Mouse (Mus musculus) splenic B cell, adult 2 months (primary cell): ENCODE data around the gene Resp18.
"Not testable (repeated sequence)": the region's sequence is repeated elsewhere in the genome, so short reads cannot be mapped to it uniquely, and the experiment has no call there.

Experiments
- DNase-seq: peaks from one replicate; pipeline ENCODE4 v3.0.0-alpha.2; 2011; ENCODE audit warnings: low read depth, low spot score
- H3K27me3 ChIP-seq: 2 replicates; pipeline ENCODE4 v1.6.1; 2012; ENCODE audit warnings: mild to moderate bottlenecking, low read length, moderate library complexity, mixed read lengths; ENCODE audit not compliant: control insufficient read depth, poor library complexity, insufficient read depth, severe bottlenecking
- H3K36me3 ChIP-seq: 2 replicates; pipeline ENCODE4 v1.6.1; 2012; ENCODE audit warnings: mild to moderate bottlenecking, low read length, moderate library complexity, mixed read lengths; ENCODE audit not compliant: control insufficient read depth, poor library complexity, insufficient read depth, severe bottlenecking

The Resp18 gene

DNA sequence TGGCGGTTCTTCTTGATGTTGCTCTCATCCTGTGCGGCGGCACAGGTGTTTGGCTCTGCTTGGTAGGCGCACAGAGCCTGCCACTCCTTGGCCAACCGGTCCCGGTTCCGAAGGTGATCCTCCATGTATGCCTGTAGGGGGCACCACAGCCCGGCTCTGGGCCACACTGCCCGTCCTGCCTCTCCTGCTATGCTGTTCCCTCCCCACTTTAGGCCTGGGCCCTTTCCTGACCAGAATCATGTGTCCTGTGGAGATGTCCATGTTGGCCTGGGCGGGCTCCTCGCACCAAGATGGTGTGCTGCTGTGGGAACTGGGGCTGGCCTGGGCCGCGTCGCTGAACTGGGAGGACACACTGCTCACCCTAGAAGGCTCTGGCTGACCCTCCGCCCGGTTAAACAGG, 25.2 kb downstream of the Resp18 start:
- no peak for DNase-seq
- Histone ChIP-seq H3K27me3 (no peaks in the 10 kb centered on the region), H3K36me3 (no peaks in the 10 kb centered on the region)

DNA sequence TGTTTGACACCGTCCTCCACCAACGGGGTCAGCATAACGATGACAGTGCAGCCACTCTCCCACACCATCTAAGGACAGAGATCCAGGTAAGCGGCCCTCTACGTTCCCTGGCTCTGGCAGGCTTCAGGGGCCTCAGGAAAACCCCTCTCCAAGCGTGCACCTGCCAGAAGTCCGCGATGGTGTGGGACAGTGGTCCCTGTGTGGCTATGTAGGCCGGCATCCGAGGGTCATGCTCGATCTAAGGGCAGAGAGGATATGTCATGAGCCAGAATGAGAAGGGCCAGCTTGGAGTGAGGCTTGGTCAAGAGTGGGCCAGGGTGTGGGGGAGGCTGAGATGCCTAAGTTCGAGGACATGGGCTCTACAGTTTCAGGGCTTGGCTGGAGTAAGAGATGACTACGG, 25.9 kb downstream of the Resp18 start:
- DNase-seq = no peak
- no peaks in the 10 kb centered on the region for H3K27me3 ChIP-seq
- no peaks in the 10 kb centered on the region for H3K36me3 ChIP-seq

DNA sequence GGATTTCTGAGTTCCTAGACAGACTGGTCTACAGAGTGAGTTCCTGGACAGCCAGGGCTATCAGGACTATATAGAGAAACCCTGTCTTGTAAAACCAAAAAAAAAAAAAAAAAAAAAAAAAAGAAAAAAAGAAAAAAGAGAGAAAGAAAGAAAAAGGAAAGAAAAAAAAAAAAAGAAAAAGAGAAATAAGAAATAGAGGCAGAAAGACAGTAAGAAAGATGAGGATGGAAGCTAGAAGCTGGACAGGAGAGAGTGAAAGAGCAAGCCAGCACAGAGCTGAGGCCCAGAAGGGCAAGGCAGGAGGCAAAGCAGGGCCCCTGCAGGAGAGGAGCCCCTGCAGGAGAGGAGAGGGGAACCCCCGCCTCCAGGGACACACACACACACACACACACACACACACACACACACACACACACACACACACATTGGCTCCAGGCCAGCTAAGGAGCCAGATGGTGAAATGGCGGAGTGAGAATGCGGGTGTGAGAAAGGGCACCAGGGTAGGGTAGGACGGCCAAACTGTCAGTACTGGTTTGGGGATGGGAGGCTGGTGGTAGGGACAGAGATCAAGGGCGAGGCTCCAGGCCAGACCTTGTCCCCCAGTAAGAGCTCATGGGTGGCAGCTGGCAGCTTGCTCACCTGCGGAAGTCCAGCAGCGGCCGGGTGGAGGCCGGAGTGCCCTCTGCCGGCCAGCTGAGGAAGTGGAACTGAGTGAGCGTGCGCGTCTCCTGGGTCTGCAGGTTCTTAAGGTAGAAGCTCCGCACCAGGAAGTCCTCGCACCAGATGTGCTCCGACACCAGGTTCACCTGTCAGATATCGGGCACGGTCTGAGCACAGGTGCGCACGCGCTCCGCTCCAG, 26.9 kb downstream of the Resp18 start:
- Histone ChIP-seq H3K36me3 (no peaks in the 10 kb centered on the region), H3K27me3 (no peaks in the 10 kb centered on the region)
- DNase-seq = peak; percentile 93

DNA sequence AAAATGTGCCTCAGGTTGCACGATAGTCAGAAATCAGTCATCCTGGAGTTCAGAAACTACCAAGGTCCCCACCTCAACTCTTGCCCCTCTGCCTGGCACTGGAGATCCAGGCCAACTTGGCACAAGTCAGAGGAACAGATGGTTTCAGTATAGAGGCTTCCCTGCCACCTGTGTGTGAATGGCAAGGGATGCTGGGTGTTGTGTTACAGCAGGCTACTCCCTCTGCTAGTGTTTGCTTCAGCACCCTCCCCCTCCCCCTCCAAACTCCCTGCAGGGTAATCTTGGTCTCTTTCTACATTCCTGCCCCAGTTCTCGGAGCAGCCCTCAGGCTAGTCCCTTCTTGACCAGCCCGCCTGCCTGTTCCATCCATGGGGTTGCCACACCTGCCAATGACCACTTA, 27.7 kb downstream of the Resp18 start:
- Histone ChIP-seq H3K36me3 (no peaks in the 10 kb centered on the region), H3K27me3 (no peaks in the 10 kb centered on the region)
- DNase-seq = no peak

DNA sequence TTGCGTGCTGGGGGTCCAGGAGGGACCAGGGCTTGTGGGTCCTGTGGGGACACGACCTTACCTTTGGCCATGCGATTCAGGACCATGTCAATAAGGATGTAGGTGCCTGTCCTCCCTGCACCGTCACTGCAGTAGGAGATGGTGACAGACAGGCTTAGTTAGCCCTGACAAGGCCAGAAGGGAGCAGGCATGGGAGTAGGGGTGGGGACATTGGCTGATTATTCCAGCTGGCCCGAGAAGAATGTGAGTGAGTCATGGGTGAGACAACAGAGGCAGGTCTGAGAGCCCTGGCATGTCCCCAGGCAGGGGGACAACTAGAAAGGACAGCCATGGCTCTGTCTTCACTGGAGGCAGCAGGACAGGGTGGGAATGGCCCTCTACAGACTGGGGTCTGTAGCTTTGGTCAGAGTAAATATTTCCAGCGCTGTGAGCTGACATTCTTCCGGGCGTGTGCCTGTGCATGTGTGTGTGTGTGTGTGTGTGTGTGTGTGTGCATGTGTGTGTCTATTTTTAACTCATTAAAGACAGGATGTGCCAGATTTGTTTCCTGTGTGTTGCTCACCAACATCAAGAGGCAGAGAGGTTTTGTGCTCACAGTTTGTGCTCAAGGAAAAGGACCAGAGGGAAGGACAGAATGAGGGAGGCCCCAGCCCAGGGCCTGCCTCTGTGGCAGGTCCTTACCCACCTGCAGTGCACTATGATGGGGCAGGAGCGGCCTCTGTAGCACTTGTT, 30.0 kb downstream of the Resp18 start:
- peak; percentile 37 for DNase-seq
- H3K27me3 ChIP-seq = no peaks in the 10 kb centered on the region

DNA sequence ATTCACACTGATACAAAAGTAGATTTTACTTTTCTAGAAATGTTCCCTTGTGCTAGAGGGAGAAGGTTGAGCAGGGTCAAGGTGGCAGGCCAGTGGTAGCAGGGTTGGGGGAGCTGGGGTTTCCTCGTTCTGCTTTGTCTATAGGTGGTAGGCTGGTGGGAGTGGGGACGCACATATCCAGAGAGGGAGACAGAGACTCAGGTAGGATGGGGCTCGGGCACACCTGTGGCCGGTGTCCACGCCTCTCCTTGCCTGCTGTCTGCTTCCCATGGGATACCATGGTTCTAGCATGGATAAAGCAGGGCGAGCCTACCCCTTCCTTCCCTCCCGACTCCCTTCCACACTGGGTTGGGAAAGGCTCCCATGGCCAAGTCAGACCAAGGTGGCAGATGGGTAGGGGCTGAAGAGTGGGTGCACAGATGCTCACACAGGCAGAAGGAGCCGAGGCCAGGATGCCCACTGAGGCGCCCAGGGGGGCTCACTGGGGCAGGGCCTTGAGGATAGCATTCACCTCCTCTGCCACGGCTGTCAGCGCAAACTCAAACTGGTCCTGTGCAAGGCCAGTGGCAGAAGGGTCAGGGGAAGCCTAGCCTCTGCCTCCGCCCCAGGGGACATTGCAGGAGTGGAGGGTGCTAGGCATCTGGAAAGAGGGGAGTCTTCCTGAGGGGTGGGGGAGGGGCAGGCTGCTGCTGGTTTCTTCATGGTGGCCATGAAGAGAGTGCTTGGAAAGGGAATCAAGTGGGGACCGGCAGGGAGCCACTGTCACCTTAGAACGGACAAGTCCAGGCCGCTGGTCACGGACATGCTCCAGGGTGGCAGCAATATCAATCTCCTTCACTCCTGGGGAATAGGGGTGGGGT, 30.9 kb downstream of the Resp18 start:
- DNase-seq = no peak

More for the DNA sequence above, 30.0 kb downstream of the Resp18 start:
- H3K36me3 ChIP-seq = no peaks in the 10 kb centered on the region; the same call in 1 of the 2 replicates

DNA sequence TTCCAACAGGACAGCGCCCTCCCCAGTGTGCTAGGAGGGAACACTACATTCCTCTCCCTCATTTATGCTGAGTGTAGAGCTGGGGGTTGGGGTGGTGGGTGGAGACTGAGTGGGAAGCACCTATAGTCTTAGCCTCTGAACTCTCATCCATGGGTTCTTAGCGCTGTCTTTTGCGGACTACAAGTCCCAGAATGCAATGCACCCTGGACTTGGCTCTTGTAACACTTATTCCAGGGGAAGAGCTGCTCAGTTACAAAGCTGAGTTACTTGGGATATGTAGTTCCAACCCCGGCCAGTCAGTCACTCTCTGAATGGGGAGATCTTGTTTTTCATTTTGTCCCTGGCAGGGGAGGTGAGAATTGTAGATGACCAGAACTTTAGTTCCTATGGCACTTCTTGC, 33.4 kb downstream of the Resp18 start:
- no peaks in the 10 kb centered on the region for H3K27me3 ChIP-seq
- peak; percentile 61 for DNase-seq
- H3K36me3 ChIP-seq = no peaks in the 10 kb centered on the region; the same call in 1 of the 2 replicates

More for the DNA sequence above, 30.9 kb downstream of the Resp18 start:
- H3K27me3 ChIP-seq = no peaks in the 10 kb centered on the region
- H3K36me3 ChIP-seq = no peaks in the 10 kb centered on the region; the same call in 1 of the 2 replicates

DNA sequence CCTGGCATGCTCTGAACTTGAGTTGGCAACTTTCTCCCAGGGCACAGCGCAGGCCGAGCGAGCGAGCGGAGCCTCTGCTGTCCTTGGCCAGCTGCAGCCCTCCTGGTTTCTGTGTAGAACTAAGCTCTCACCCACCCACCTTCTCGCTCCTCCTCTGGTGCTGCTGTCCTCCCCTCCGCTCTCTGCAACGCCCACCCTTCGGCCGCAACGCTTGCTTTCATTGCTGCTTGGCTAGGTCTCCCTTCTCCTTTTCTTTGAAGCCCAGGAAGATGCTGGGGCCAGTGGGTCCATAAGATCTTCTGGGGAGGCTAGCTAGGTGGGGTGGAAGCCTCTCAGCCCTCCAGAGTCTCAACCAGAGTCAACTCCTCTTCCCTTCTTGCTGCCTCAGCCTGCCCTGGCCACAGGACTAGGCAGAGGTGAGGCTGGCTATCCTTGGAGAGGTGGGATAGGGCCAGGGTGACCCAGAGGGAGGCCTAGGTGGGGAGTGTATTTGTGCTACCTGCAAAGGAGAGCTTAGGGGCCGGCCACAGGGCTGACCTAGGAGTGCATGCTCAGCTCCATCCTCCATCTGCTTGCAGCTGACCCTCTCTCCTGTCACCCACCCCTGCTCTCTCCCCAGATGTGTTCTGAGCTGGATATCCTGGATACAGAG, 33.9 kb downstream of the Resp18 start:
- H3K36me3 ChIP-seq = peaks cover 2% of the 10 kb centered on the region; the same call in 1 of the 2 replicates
- DNase-seq = no peak
- no peaks in the 10 kb centered on the region for H3K27me3 ChIP-seq

DNA sequence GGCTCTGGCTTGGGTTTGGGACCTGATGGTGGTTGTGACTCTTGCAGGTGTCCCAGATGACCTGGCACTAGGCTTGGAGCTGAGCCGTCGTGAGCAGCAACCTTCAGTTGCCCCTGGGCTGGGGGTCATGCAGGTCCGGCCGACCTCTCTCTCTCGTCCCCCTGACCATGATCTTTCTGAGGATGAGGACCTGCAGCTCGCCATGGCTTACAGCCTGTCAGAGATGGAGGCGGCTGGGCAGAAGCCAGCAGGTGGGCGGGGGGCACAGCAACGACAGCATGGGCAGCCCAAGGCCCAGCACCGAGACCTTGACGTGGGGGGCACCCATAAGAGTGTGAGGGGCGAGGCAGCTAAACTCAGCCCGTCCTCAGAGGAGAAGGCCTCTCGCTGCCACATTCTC, 34.8 kb downstream of the Resp18 start:
- H3K27me3 ChIP-seq = no peaks in the 10 kb centered on the region
- H3K36me3 ChIP-seq = peaks cover 2% of the 10 kb centered on the region; the same call in 1 of the 2 replicates
- no peak for DNase-seq

DNA sequence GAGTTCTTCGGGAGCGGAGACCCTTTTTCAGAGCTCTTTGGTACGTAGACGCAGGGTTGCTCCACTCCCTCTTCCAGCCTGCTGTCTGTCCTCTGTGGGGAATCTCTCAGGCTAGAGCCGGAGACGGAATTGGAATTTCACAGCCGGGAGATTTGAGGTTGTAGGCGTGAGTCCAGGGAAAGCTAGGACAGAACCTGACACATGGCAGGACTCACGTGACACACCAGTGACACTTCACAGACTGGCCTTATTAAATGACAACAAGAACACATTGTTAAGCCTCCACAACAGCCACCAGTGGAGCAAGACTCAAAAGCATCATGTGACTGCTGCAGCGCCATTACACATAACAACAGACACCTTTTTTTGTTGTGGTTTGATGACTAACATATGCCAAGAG, 38.6 kb downstream of the Resp18 start:
- no peak for DNase-seq
- peaks cover 2% of the 10 kb centered on the region; the same call in 1 of the 2 replicates for H3K36me3 ChIP-seq
- H3K27me3 ChIP-seq = no peaks in the 10 kb centered on the region

DNA sequence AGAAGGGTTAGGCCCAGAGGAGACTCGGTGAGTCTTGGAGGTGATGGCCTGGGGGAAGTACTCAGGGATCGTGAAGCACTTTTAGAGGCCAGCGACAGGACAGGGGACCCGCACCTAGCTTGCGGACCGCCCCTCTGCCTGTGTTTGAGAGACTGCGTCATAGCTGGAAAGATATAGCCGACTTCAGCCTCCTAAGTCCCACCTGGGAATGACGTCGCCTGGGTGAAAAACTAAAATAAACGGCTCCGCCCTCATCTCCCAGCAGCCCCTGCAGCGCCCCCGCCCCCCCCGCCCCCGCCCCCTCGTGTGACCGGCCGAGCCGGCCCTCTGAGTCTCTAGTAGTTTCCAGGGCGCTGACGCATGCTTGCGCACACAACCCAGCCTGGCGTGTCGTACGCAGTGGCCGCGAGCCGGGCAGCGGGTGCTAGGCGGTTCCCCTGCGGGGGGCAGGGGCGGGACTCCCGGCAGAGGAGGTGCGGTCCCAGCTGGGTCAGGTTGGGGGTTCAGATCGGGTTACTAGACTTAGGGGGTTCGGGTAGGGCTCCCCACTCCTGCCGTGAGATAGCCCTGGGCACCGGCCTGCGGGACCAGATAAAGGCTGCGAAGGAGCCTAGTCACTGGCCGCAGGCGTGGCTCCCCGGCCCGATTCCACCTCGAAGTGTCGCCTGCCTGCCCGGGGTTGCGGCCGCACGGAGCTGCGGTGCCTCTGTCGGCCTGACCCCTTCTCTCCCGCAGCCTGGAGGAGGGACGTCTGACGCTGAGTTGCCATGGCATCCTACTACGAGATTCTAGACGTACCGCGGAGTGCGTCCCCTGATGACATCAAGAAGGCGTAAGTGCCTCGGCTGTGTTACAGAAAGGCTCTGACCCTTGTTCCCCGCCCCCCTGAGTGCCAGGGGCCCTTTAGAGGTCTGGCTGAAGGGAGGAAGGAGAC, 41.8 kb downstream of the Resp18 start, which contains the start of gene Dnajb2:
TSS of gene Dnajb2 (plus strand) at position 290 of the 934 bp plus-strand sequence.
- H3K36me3 ChIP-seq = peaks cover 2% of the 10 kb centered on the region; the same call in 1 of the 2 replicates
- H3K27me3 ChIP-seq = no peaks in the 10 kb centered on the region
- peak; percentile 96 for DNase-seq

DNA sequence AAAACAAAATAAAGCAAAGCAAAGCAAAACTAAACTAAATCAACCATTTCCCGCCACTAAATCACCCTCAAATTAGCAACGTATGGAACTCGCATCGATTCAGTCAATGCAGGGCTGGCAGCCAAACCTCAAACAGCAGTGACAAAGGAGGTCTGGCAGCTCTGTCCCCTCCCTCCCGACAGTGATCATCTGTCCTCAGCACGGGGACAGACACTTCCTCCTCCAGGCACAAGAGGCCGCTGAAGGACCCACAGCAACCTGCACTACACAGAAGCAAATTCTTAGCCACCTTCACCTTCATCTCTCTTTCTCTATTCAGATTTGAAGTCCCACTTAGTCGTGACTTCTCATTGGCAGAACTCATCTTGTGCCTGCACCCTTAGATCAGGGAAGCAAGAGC, 43.6 kb downstream of the Resp18 start:
- peak; percentile 89 for DNase-seq
- Histone ChIP-seq H3K36me3 (peaks cover 2% of the 10 kb centered on the region; the same call in 1 of the 2 replicates), H3K27me3 (no peaks in the 10 kb centered on the region)

DNA sequence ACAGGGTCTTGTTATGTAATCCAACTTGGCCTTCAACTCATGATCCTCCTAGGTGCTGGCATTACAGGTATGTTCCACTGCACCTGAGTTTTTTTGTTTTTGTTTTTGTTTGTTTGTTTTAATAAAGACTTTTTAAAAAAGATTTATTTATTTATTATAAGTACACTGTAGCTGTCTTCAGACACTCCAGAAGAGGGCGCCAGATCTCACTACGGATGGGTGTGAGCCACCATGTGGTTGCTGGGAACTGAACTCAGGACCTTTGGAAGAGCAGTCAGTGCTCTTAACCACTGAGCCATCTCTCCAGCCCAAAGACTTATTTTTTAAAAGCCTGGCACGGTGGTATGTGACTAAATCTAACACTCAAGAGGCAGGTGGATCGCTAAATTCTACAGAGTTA, 45.7 kb downstream of the Resp18 start:
- H3K36me3 ChIP-seq, H3K27me3 ChIP-seq, DNase-seq: not testable (repeated sequence)
